20 mouse cellular contexts compared by ENCODE assay signal in the genomic region with DNA sequence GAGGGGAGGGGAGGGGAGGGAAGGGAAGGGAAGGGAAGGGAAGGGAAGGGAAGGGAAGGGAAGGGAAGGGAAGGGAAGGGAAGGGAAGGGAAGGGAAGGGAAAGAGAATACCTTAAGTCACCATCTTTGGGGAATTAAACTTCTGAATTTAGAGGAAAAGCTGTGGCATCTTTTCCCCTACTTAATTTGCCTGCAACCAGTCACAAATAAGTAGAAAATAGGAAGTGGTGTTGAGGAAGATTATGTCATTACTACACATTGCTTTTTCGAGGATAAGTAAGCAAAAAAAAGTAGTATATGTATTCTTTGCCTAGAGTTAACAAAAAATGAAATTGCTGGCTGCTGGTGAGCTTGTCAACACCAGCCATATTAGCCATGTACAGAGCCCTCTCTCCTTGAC. TPM values are rescaled to one million over a fixed set of nuclear protein-coding genes. Genes with fewer than 3 reads are reported as not detected.
DNase-seq lines count a peak whose midpoint lies in the region; ATAC-seq and TF ChIP-seq lines count a peak whose summit lies in the region.
"Had no signal": no experiment of that assay in that cellular context is flagged by ENCODE, and none has a peak within 500 bp of the region (broad histone marks: within the 10 kb centered on the region; RNA-seq: fewer than 3 reads in every experiment).

No protein-coding gene starts in this region.

- H3K4me2 ChIP-seq in midbrain, embryonic 11.5 days, result no peak overlapping the region
- no peak overlapping the region for H3K4me2 ChIP-seq in midbrain, postnatal 0 days (ENCODE audit: low read depth, low read length, poor library complexity, severe bottlenecking)

- TF ChIP-seq RAD21 in MEL (IDR thresholded peaks at IDR 0.05; ENCODE audit: low read depth, low read length), result no peak

- ATAC-seq in midbrain, embryonic 11.5 days (ENCODE audit: low FRiP score), result no peak
- no peak for ATAC-seq in midbrain, postnatal 0 days (ENCODE audit: low FRiP score)
- ATAC-seq in granulocyte monocyte progenitor cell, adult 5-6 weeks (replicated peaks; ENCODE audit: poor library complexity, severe bottlenecking), result peak; percentile 64
- ATAC-seq: Patski had no signal

- H3K9me3 ChIP-seq in midbrain, embryonic 11.5 days (ENCODE audit: control insufficient read depth, low read length), result no peaks in the 10 kb centered on the region
- no peaks in the 10 kb centered on the region for H3K9me3 ChIP-seq in midbrain, postnatal 0 days (ENCODE audit: low read length)
- no peaks in the 10 kb centered on the region for H3K9me3 ChIP-seq in MEL (replicated peaks; ENCODE audit: insufficient read depth, low read length)
- H3K9me3 ChIP-seq: G1E had no signal

- no peak overlapping the region for H3K9ac ChIP-seq in midbrain, embryonic 11.5 days (ENCODE audit: low read length)
- H3K9ac ChIP-seq in midbrain, postnatal 0 days (replicated peaks; ENCODE audit: low read length, poor library complexity, severe bottlenecking), result no peak overlapping the region
- H3K9ac ChIP-seq in MEL (ENCODE audit: control insufficient read depth, low read depth, low read length, poor library complexity, severe bottlenecking), result no peak overlapping the region

- H3K27ac ChIP-seq in midbrain, embryonic 11.5 days (ENCODE audit: low read depth, low read length), result no peak overlapping the region
- no peak overlapping the region for H3K27ac ChIP-seq in midbrain, postnatal 0 days (ENCODE audit: low read depth, low read length)
- no peak overlapping the region for H3K27ac ChIP-seq in MEL (ENCODE audit: control insufficient read depth, low read depth, low read length)

- peak; percentile 64 for DNase-seq in midbrain, embryonic 11.5 days (ENCODE audit: low spot score, missing footprints)
- no peak for DNase-seq in midbrain, postnatal 0 days (ENCODE audit: low spot score)
- DNase-seq in MEL (ENCODE audit: low read depth, low spot score), result peak; percentile 41
- DNase-seq in right cerebral cortex, adult 18-20 months, result no peak
- no peak for DNase-seq in frontal cortex, postnatal 10 days (ENCODE audit: low spot score in 2 of 2)
- DNase-seq: adrenal gland, adult 2 months; adrenal gland, adult 8-10 months; adrenal gland, postnatal 10 days; adrenal gland, postnatal 14 days; adrenal gland, postnatal 25 days; adrenal gland, postnatal 36 days; B cell, adult 2 months; cerebellum, adult 11 months; cerebellum, adult 11-12 months; cerebellum, adult 18-20 months; cerebellum, adult 2 months had no signal

- no peak for TF ChIP-seq EP300 in MEL (IDR thresholded peaks at IDR 0.05; ENCODE audit: low read depth in 1 of 2, low read length in 2 of 2)

- H3K4me3 ChIP-seq in midbrain, embryonic 11.5 days (ENCODE audit: low read depth, low read length), result no peak overlapping the region
- no peak overlapping the region for H3K4me3 ChIP-seq in midbrain, postnatal 0 days (ENCODE audit: low read depth, low read length)
- H3K4me3 ChIP-seq in MEL (ENCODE audit: control insufficient read depth in 1 of 2, insufficient read depth in 1 of 2, low read depth in 2 of 2, low read length in 2 of 2), result no peak overlapping the region

- H3K4me1 ChIP-seq in midbrain, embryonic 11.5 days (ENCODE audit: control insufficient read depth, insufficient read depth, low read length), result no peaks in the 10 kb centered on the region
- no peaks in the 10 kb centered on the region for H3K4me1 ChIP-seq in midbrain, postnatal 0 days (ENCODE audit: insufficient read depth, low read length)
- peaks cover 0 to 4% of the 10 kb centered on the region in 2 experiments; a peak in 3 of 4 replicates for H3K4me1 ChIP-seq in MEL (ENCODE audit: control insufficient read depth in 1 of 2, insufficient read depth in 2 of 2, low read length in 2 of 2)

- TF ChIP-seq CTCF in midbrain, postnatal 0 days (IDR thresholded peaks at IDR 0.05), result no peak
- TF ChIP-seq CTCF in MEL (IDR thresholded peaks at IDR 0.05 in 2 of 3, conservative IDR thresholded peaks at IDR 0.05 in 1 of 3; ENCODE audit: control insufficient read depth in 1 of 3, insufficient read depth in 1 of 3, low read depth in 2 of 3, low read length in 3 of 3, poor library complexity in 1 of 3, severe bottlenecking in 1 of 3), result no peak

- no peaks in the 10 kb centered on the region for H3K27me3 ChIP-seq in midbrain, embryonic 11.5 days (ENCODE audit: control insufficient read depth, insufficient read depth, low read length)
- H3K27me3 ChIP-seq in midbrain, postnatal 0 days (ENCODE audit: insufficient read depth, low read length), result no peaks in the 10 kb centered on the region
- no peaks in the 10 kb centered on the region for H3K27me3 ChIP-seq in MEL (ENCODE audit: control insufficient read depth in 1 of 2, insufficient read depth in 2 of 2, low read length in 2 of 2)
- H3K27me3 ChIP-seq: CH12.LX, Patski had no signal

- TF ChIP-seq POLR2A in MEL (IDR thresholded peaks at IDR 0.05; ENCODE audit: control insufficient read depth in 1 of 2, insufficient read depth in 1 of 2, low read depth in 1 of 2, low read length in 2 of 2, poor library complexity in 1 of 2), result no peak

- H3K36me3 ChIP-seq in midbrain, embryonic 11.5 days (ENCODE audit: control insufficient read depth, insufficient read depth, low read length), result no peaks in the 10 kb centered on the region
- no peaks in the 10 kb centered on the region for H3K36me3 ChIP-seq in midbrain, postnatal 0 days (ENCODE audit: insufficient read depth, low read length)
- peaks cover 0 to 5% of the 10 kb centered on the region in 2 experiments; a peak in 2 of 4 replicates for H3K36me3 ChIP-seq in MEL (ENCODE audit: control insufficient read depth in 1 of 2, insufficient read depth in 2 of 2, low read length in 2 of 2)
- H3K36me3 ChIP-seq: G1E had no signal

- 63% methylated on average over 1 of the region's 1 CpGs for WGBS in midbrain, embryonic 11.5 days
- 68% methylated on average over 1 of the region's 1 CpGs for WGBS in midbrain, postnatal 0 days

- no peaks in the 10 kb centered on the region for H3K79me2 ChIP-seq in MEL (ENCODE audit: control insufficient read depth, insufficient read depth, low read length, poor library complexity)

TF ChIP-seq in MEL, 35 proteins besides CTCF, POLR2A, EP300 and RAD21:
- TF ChIP-seq ZMIZ1 (IDR thresholded peaks at IDR 0.05; ENCODE audit: low read depth, low read length), result no peak
- TF ChIP-seq TBP (IDR thresholded peaks at IDR 0.05; ENCODE audit: low read depth, low read length), result no peak
- TF ChIP-seq RCOR1 (IDR thresholded peaks at IDR 0.05; ENCODE audit: low read depth, low read length), result no peak
- TF ChIP-seq NELFE (IDR thresholded peaks at IDR 0.05; ENCODE audit: low read depth, low read length), result no peak
- no peak for TF ChIP-seq TCF12 (IDR thresholded peaks at IDR 0.05; ENCODE audit: low read depth, low read length)
- no peak for TF ChIP-seq E2F4 (IDR thresholded peaks at IDR 0.05; ENCODE audit: borderline replicate concordance, low read depth, low read length)
- no peak for TF ChIP-seq POLR2AphosphoS2 (IDR thresholded peaks at IDR 0.05; ENCODE audit: low read length)
- no peak for TF ChIP-seq SIN3A (IDR thresholded peaks at IDR 0.05; ENCODE audit: low read length)
- no peak for TF ChIP-seq TAL1 (IDR thresholded peaks at IDR 0.05; ENCODE audit: low read length)
- no peak for TF ChIP-seq BHLHE40 (IDR thresholded peaks at IDR 0.05; ENCODE audit: borderline replicate concordance, low read depth, low read length)
TF ChIP-seq in MEL: peak in this region for 0.

RNA-seq across cellular contexts. Expression of gene Nr4a2, which starts 51.4 kb away (rescaled TPM):
- polyA plus RNA-seq in midbrain, embryonic 11.5 days (2014; fragmentation: Nextera tagmentation; extraction: Ambion mirVana), result 16.9 and 17.4 TPM in 2 replicates
- total RNA-seq in midbrain, postnatal 0 days (2014; rRNA removed), result 12.6 and 14.6 TPM in 2 replicates
- 15.4 and 19.4 TPM in 2 replicates for polyA plus RNA-seq in midbrain, postnatal 0 days (2015; fragmentation: Nextera tagmentation; extraction: Ambion mirVana)
- total RNA-seq in MEL (2012; rRNA removed), result 0.36 and 2.0 TPM in 2 replicates
- polyA plus RNA-seq in MEL (2012; ENCODE audit: insufficient read depth in 1 of 2, insufficient read length in 2 of 2, low read depth in 1 of 2, low replicate concordance in 2 of 2, missing spikeins in 1 of 2), result 1 to 10 TPM in 1 of 2 experiments, not detected in 1; 2.0 TPM
- total RNA-seq in granulocyte monocyte progenitor cell, adult 5-6 weeks (2014; fragmentation: Nextera tagmentation), result 4.5 and 4.9 TPM in 2 replicates
- total RNA-seq in granulocyte monocyte progenitor cell, adult 5-6 weeks (2017), result 1.3 and 2.1 TPM in 2 replicates

Comparison
In these comparisons a context has a peak if more than half of its experiments do, and no peak if none do; other contexts are left out.
1. DNase-seq: peak in midbrain, embryonic 11.5 days (single experiment) and MEL (single experiment); none in midbrain, postnatal 0 days (single experiment), right cerebral cortex, adult 18-20 months (single experiment) and frontal cortex, postnatal 10 days (0 of 2).